Comparison of ENCODE assay signal across 16 mouse cellular contexts in genomic region chr6:88764281-88764680, GRCm38 (mm10). TPM values are rescaled to one million over a fixed set of nuclear protein-coding genes. Genes with fewer than 3 reads are reported as not detected.
DNase-seq lines count a peak whose midpoint lies in the region; ATAC-seq and TF ChIP-seq lines count a peak whose summit lies in the region.
"Had no signal": no experiment of that assay in that cellular context is flagged by ENCODE, and none has a peak within 500 bp of the region (broad histone marks: within the 10 kb centered on the region; RNA-seq: fewer than 3 reads in every experiment).

No protein-coding gene starts in this region.

- H3K27ac ChIP-seq in forebrain, embryonic 10.5 days, result 0 out of 2 replicates have a peak overlapping the region, but pooled peaks have one; percentile 13
- H3K27ac ChIP-seq in forebrain, embryonic 16.5 days (ENCODE audit: low read length), result no peak overlapping the region
- no peak overlapping the region for H3K27ac ChIP-seq in limb, embryonic 12.5 days
- no peak overlapping the region for H3K27ac ChIP-seq in limb, embryonic 10.5 days
- peak overlapping the region; percentile 46 for H3K27ac ChIP-seq in liver, embryonic 14.5 days
- H3K27ac ChIP-seq: hindbrain, embryonic 15.5 days; midbrain, embryonic 12.5 days had no signal

- no peak overlapping the region for H3K9ac ChIP-seq in forebrain, embryonic 16.5 days (replicated peaks; ENCODE audit: low read depth, low read length)
- 0 out of 2 replicates have a peak overlapping the region, but pooled peaks have one; percentile 18 for H3K9ac ChIP-seq in limb, embryonic 12.5 days (replicated peaks)
- no peak overlapping the region for H3K9ac ChIP-seq in liver, embryonic 14.5 days (replicated peaks)
- H3K9ac ChIP-seq: hindbrain, embryonic 15.5 days; midbrain, embryonic 12.5 days had no signal

- no peaks in the 10 kb centered on the region for H3K79me3 ChIP-seq in C2C12 (ENCODE audit: low read depth)

- no peaks in the 10 kb centered on the region for H3K9me3 ChIP-seq in forebrain, embryonic 10.5 days
- no peaks in the 10 kb centered on the region for H3K9me3 ChIP-seq in forebrain, embryonic 16.5 days (ENCODE audit: control insufficient read depth, low read length)
- no peaks in the 10 kb centered on the region for H3K9me3 ChIP-seq in limb, embryonic 12.5 days
- H3K9me3 ChIP-seq in limb, embryonic 10.5 days (replicated peaks), result no peaks in the 10 kb centered on the region
- no peaks in the 10 kb centered on the region for H3K9me3 ChIP-seq in liver, embryonic 14.5 days (ENCODE audit: control insufficient read depth, low read length)
- H3K9me3 ChIP-seq: hindbrain, embryonic 15.5 days; midbrain, embryonic 12.5 days had no signal

- no peak for DNase-seq in forebrain, embryonic 10.5 days (ENCODE audit: extremely low spot score, low spot score)
- no peak for DNase-seq in limb, embryonic 10.5 days (ENCODE audit: low spot score)
- no peak for DNase-seq in liver, embryonic 14.5 days (ENCODE audit: low read depth in 3 of 3, low spot score in 3 of 3)
- DNase-seq in spleen, adult 18-20 months, result no peak
- DNase-seq in adrenal gland, adult 18-20 months (ENCODE audit: low spot score in 2 of 2), result no peak
- DNase-seq: adrenal gland, adult 8-10 months; cerebellum, adult 9-11 months; kidney, adult 11 months; kidney, postnatal 14 days; lung, postnatal 14 days; right cerebral cortex, postnatal 25 days had no signal

- H3K4me3 ChIP-seq in forebrain, embryonic 10.5 days, result no peak overlapping the region
- no peak overlapping the region for H3K4me3 ChIP-seq in forebrain, embryonic 16.5 days (replicated peaks; ENCODE audit: low read length)
- H3K4me3 ChIP-seq in limb, embryonic 12.5 days (replicated peaks), result no peak overlapping the region
- H3K4me3 ChIP-seq in limb, embryonic 10.5 days, result no peak overlapping the region
- no peak overlapping the region for H3K4me3 ChIP-seq in C2C12 (ENCODE audit: insufficient read depth, poor library complexity, severe bottlenecking)
- H3K4me3 ChIP-seq in liver, embryonic 14.5 days (ENCODE audit: insufficient read depth in 1 of 2, low read depth in 2 of 2, low read length in 2 of 2), result no peak overlapping the region
- H3K4me3 ChIP-seq: hindbrain, embryonic 15.5 days; midbrain, embryonic 12.5 days had no signal

- no peaks in the 10 kb centered on the region for H3K36me3 ChIP-seq in forebrain, embryonic 10.5 days (replicated peaks)
- no peaks in the 10 kb centered on the region for H3K36me3 ChIP-seq in forebrain, embryonic 16.5 days (ENCODE audit: control insufficient read depth, insufficient read depth)
- H3K36me3 ChIP-seq in limb, embryonic 12.5 days, result no peaks in the 10 kb centered on the region
- H3K36me3 ChIP-seq in limb, embryonic 10.5 days, result no peaks in the 10 kb centered on the region
- no peaks in the 10 kb centered on the region for H3K36me3 ChIP-seq in C2C12 (ENCODE audit: control insufficient read depth, insufficient read depth)
- H3K36me3 ChIP-seq in liver, embryonic 14.5 days (replicated peaks; ENCODE audit: control insufficient read depth, insufficient read depth, low read depth), result peaks cover 37% of the 10 kb centered on the region
- H3K36me3 ChIP-seq: hindbrain, embryonic 15.5 days; midbrain, embryonic 12.5 days had no signal

- 71% methylated on average over 4 of the region's 4 CpGs for WGBS in forebrain, embryonic 10.5 days
- 75% methylated on average over 4 of the region's 4 CpGs for WGBS in forebrain, embryonic 16.5 days
- WGBS in limb, embryonic 12.5 days, result 72% methylated on average over 4 of the region's 4 CpGs
- 76% methylated on average over 4 of the region's 4 CpGs for WGBS in limb, embryonic 10.5 days
- 64% methylated on average over 4 of the region's 4 CpGs for WGBS in liver, embryonic 14.5 days (ENCODE audit: insufficient replicate concordance)

- H3K27me3 ChIP-seq in forebrain, embryonic 10.5 days (ENCODE audit: poor library complexity, severe bottlenecking), result no peaks in the 10 kb centered on the region
- no peaks in the 10 kb centered on the region for H3K27me3 ChIP-seq in forebrain, embryonic 16.5 days (replicated peaks; ENCODE audit: control insufficient read depth, insufficient read depth, low read length)
- peaks cover 11% of the 10 kb centered on the region; the same call in 1 of the 2 replicates for H3K27me3 ChIP-seq in limb, embryonic 12.5 days
- H3K27me3 ChIP-seq in limb, embryonic 10.5 days (ENCODE audit: low read depth, poor library complexity, severe bottlenecking), result 0 out of 2 replicates have a peak, but pooled peaks cover 10% of the 10 kb centered on the region
- no peaks in the 10 kb centered on the region for H3K27me3 ChIP-seq in C2C12 (ENCODE audit: control insufficient read depth, insufficient read depth, insufficient read length)
- H3K27me3 ChIP-seq in liver, embryonic 14.5 days (ENCODE audit: control insufficient read depth, insufficient read depth, low read length), result no peaks in the 10 kb centered on the region
- H3K27me3 ChIP-seq: hindbrain, embryonic 15.5 days had no signal

- H3K79me2 ChIP-seq in C2C12 (ENCODE audit: control insufficient read depth, insufficient read depth), result no peaks in the 10 kb centered on the region

- no peak overlapping the region for H3K4me2 ChIP-seq in forebrain, embryonic 16.5 days (ENCODE audit: low read length)
- H3K4me2 ChIP-seq in limb, embryonic 12.5 days, result no peak overlapping the region
- no peak overlapping the region for H3K4me2 ChIP-seq in liver, embryonic 14.5 days (ENCODE audit: low read depth)
- H3K4me2 ChIP-seq: hindbrain, embryonic 15.5 days; midbrain, embryonic 12.5 days had no signal

- H3ac ChIP-seq in C2C12 (ENCODE audit: control insufficient read depth, insufficient read length, low read depth), result no peak overlapping the region

- no peak for TF ChIP-seq EP300 in liver, embryonic 14.5 days (IDR thresholded peaks at IDR 0.05; ENCODE audit: low read depth)

- H3K4me1 ChIP-seq in forebrain, embryonic 10.5 days, result peaks cover 39% of the 10 kb centered on the region
- H3K4me1 ChIP-seq in forebrain, embryonic 16.5 days (replicated peaks; ENCODE audit: control insufficient read depth, insufficient read depth, low read length), result peaks cover 26% of the 10 kb centered on the region
- H3K4me1 ChIP-seq in limb, embryonic 12.5 days (replicated peaks), result peaks cover 11% of the 10 kb centered on the region; the same call in 1 of the 2 replicates
- peaks cover 14% of the 10 kb centered on the region for H3K4me1 ChIP-seq in limb, embryonic 10.5 days
- H3K4me1 ChIP-seq in liver, embryonic 14.5 days (replicated peaks; ENCODE audit: control insufficient read depth in 2 of 2, insufficient read depth in 2 of 2, low read length in 1 of 2), result peaks cover 45 to 48% of the 10 kb centered on the region in 2 experiments

- TF ChIP-seq CTCF in C2C12 (IDR thresholded peaks at IDR 0.05; ENCODE audit: control insufficient read depth, insufficient read depth, insufficient read length), result no peak
- no peak for TF ChIP-seq CTCF in liver, embryonic 14.5 days (IDR thresholded peaks at IDR 0.05; ENCODE audit: low read depth)

- no peak for ATAC-seq in forebrain, embryonic 16.5 days
- no peak for ATAC-seq in limb, embryonic 12.5 days (ENCODE audit: insufficient number of reproducible peaks, insufficient read depth, low FRiP score, low TSS enrichment, low read depth)
- no peak for ATAC-seq in liver, embryonic 14.5 days (ENCODE audit: insufficient read depth)

TF ChIP-seq in C2C12, 6 proteins besides CTCF, POLR2A, EP300 and RAD21:
- TF ChIP-seq MAX (IDR thresholded peaks at IDR 0.05), result no peak
- peak; percentile 30 for TF ChIP-seq FOSL1 (IDR thresholded peaks at IDR 0.05; ENCODE audit: insufficient read depth, low read length, poor library complexity, severe bottlenecking)
- peak; percentile 56 for TF ChIP-seq MYOD1 (IDR thresholded peaks at IDR 0.05; ENCODE audit: control insufficient read depth, insufficient read length, low read depth)
- no peak for TF ChIP-seq USF1 (IDR thresholded peaks at IDR 0.05; ENCODE audit: low read depth)
TF ChIP-seq in C2C12: peak in this region for 2.

RNA-seq across cellular contexts. Expression of gene Mgll, which starts 40.1 kb away (rescaled TPM):
- 5.8 and 7.4 TPM in 2 replicates for polyA plus RNA-seq in forebrain, embryonic 10.5 days (2016; fragmentation: Nextera tagmentation; extraction: Ambion mirVana)
- 23.3 and 35.2 TPM in 2 replicates for polyA plus RNA-seq in forebrain, embryonic 16.5 days (2015; fragmentation: Nextera tagmentation; extraction: Ambion mirVana)
- polyA plus RNA-seq in limb, embryonic 12.5 days (2016; fragmentation: Nextera tagmentation; extraction: Ambion mirVana), result 8.0 and 9.4 TPM in 2 replicates
- 1.6 and 3.3 TPM in 2 replicates for polyA plus RNA-seq in limb, embryonic 10.5 days (2016; fragmentation: Nextera tagmentation; extraction: Ambion mirVana)
- polyA plus RNA-seq in C2C12 (2012; fragmentation: generic; extraction: Trizol), result 1.3 TPM
- 14.8 and 17.0 TPM in 2 replicates for polyA plus RNA-seq in liver, embryonic 14.5 days (2012; rRNA removed)
- polyA plus RNA-seq in liver, embryonic 14.5 days (2014; fragmentation: Nextera tagmentation; extraction: Ambion mirVana), result 65.5 and 68.0 TPM in 2 replicates
- 100 to 1,000 TPM; 197 to 247 TPM for total RNA-seq in adrenal gland, adult 18-20 months (2021)

Comparison
In these comparisons a context has a peak if more than half of its experiments do, and no peak if none do; other contexts are left out.
1. H3K27ac ChIP-seq: peak in forebrain, embryonic 10.5 days (single experiment) and liver, embryonic 14.5 days (single experiment); none in forebrain, embryonic 16.5 days (single experiment), limb, embryonic 12.5 days (single experiment) and limb, embryonic 10.5 days (single experiment).